Mouse (Mus musculus) embryonic facial prominence, embryonic 13.5 days (tissue): ENCODE results near the gene C1ql2. TPM values are rescaled to one million over a fixed set of nuclear protein-coding genes. Genes with fewer than 3 reads are reported as not detected.

Experiments
- ATAC-seq: fragments of 200-750 bp; cut with Nextera tagmentation; 2 replicates; pipeline ENCODE4 v1.8.0; 2017; ENCODE audit warnings: low read depth; ENCODE audit not compliant: insufficient number of reproducible peaks, insufficient read depth, low FRiP score, low TSS enrichment
- H3K27ac ChIP-seq: fragments of 300-500 bp; sonication (generic); 2 replicates; pipeline ENCODE4 v1.5.1; 2015; ENCODE audit warnings: moderate library complexity, mild to moderate bottlenecking, inconsistent platforms
- H3K27me3 ChIP-seq: fragments of 300-500 bp; sonication (generic); 2 replicates; pipeline ENCODE4 v1.6.1; 2015; ENCODE audit warnings: mild to moderate bottlenecking, inconsistent platforms
- H3K36me3 ChIP-seq: fragments of 300-500 bp; sonication (generic); 2 replicates; pipeline ENCODE4 v1.6.1; 2015; ENCODE audit warnings: mild to moderate bottlenecking, inconsistent platforms
- H3K4me1 ChIP-seq: fragments of 300-500 bp; sonication (generic); 2 replicates; pipeline ENCODE4 v1.6.1; 2015; ENCODE audit warnings: inconsistent platforms
- H3K4me2 ChIP-seq: fragments of 300-500 bp; sonication (generic); 2 replicates; pipeline ENCODE4 v1.6.1; 2015; ENCODE audit warnings: moderate library complexity, mild to moderate bottlenecking, inconsistent platforms
- H3K4me3 ChIP-seq: fragments of 300-500 bp; sonication (generic); 2 replicates; pipeline ENCODE4 v1.5.1; 2015; ENCODE audit warnings: mild to moderate bottlenecking, inconsistent platforms
- H3K9ac ChIP-seq: fragments of 300-500 bp; sonication (generic); 2 replicates; pipeline ENCODE4 v1.6.1; 2015; ENCODE audit warnings: mild to moderate bottlenecking, inconsistent platforms
- H3K9me3 ChIP-seq: fragments of 300-500 bp; sonication (generic); 2 replicates; pipeline ENCODE4 v1.6.1; 2016; ENCODE audit warnings: inconsistent platforms
- WGBS: fragments of 180-500 bp; shearing (Covaris S2); methylation state at CpG from one replicate; pipeline ENCODE4 v1.1.7; 2015; ENCODE audit warnings: mixed read lengths; 5-methylcytosine and 5-hydroxymethylcytosine counted together
- polyA plus RNA-seq: library from polyadenylated mRNA; unstranded; fragments of >200 nt; fragmentation: Nextera tagmentation; extraction: Ambion mirVana; gene quantifications from 2 replicates; pipeline ENCODE4 v1.2.1, GENCODE M21; 2015

The C1ql2 gene
- 0.20 TPM in 1 of 2 replicates, not detected in the other for polyA plus RNA-seq

DNA sequence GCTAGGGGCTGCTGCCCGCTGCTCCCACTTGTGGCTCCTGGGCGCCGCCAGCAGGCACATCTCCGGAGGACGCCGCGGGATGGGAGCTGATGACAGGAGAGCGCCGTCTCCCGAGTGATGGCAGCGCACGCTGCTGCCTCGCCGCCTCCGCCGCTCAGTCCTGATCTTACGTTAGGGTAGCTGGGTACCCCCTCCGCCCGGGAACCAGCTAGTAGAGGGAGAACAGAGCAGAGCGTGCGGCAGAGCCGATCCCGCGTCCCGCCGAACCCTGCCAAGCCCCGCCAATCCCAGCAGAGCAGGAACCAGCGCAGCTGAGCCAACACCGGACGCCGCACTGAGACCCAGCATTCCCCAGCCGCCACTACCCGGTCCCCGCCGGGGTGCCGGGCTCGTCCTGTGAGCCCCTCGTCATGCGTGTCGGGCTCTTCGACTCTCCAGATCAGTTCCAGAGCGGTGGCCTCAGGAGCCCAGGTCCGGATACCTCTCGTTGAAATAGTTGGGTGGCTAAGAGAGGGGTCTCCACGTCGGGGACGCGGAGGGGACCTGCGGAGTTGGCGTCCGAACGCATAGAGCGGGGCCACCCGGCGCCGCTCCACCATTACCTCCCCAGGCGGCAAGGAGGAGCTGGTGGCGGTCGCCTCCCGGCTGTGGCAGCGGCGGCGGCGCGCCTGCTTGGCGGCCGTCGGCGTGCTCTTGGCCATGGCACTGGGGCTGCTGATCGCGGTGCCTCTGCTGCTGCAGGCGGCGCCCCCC, at the start of gene C1ql2:
Gene C1ql2 (plus strand): TSS at position 164 of the 753 bp plus-strand sequence.
- Histone ChIP-seq H3K9ac (no peak within 1 kb of the TSS), H3K4me1 (peaks cover 27% of the 10 kb centered on the region), H3K36me3 (no peaks in the 10 kb centered on the region), H3K27ac (no peak within 1 kb of the TSS), H3K27me3 (peaks cover 98% of the 10 kb centered on the region), H3K4me2 (peak within 1 kb of the TSS; percentile 61), H3K9me3 (no peaks in the 10 kb centered on the region), H3K4me3 (peak within 1 kb of the TSS; percentile 38)
- 0 out of 2 replicates have a peak, but pooled peaks have one; percentile 16 for ATAC-seq
- WGBS, result under 1% methylated on average over 62 of the region's 73 CpGs

DNA sequence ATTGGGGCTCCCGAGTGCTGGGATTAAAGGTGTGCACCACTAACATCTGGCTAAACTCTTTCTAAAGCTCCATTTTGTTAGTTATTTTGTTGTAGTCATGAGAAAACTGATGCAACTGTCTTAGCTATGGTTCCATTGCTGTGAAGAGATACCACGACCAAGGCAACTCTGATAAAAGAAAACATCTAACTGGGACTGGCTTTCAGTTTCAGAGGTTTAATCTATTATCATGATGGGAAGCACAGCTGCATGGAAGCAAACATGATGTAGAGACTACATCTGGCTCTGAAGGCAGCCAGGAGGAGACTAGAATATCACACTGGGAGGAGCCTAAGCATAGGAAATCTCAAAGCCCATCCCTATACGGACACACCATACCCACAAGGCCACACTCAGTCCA, 48.7 kb upstream of the C1ql2 start:
- Histone ChIP-seq H3K4me1 (no peaks in the 10 kb centered on the region), H3K9me3 (no peaks in the 10 kb centered on the region; the same call in 1 of the 2 replicates), H3K4me3 (no peak overlapping the region), H3K9ac (no peak overlapping the region), H3K36me3 (no peaks in the 10 kb centered on the region), H3K27me3 (no peaks in the 10 kb centered on the region), H3K4me2 (no peak overlapping the region), H3K27ac (no peak overlapping the region)
- no peak for ATAC-seq
- WGBS, result 84% methylated on average over 3 of the region's 3 CpGs

DNA sequence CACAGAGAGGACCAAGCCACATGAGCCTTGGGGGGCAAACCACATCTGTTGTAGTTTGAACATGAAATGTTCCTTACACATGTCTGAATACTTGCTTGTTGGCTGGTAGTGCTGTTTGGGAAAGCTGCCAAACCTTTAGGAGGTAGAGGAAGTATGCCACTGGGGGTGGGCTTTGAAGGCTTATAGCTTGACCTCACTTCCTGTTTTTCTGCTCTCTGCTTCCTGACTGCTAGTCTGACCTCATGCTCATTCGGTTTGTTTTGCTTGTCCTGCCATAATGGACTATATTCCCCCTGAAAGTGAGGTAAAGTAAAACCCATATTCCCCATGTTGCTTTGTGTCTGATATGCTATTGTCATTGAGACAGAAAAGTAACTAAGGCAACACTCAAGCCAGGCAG, 46.6 kb upstream of the C1ql2 start:
- H3K27me3 ChIP-seq, result no peaks in the 10 kb centered on the region
- 68% methylated on average over 1 of the region's 1 CpGs for WGBS
- H3K4me3 ChIP-seq, result no peak overlapping the region
- no peak overlapping the region for H3K27ac ChIP-seq
- no peak overlapping the region for H3K9ac ChIP-seq
- no peaks in the 10 kb centered on the region for H3K36me3 ChIP-seq
- H3K4me2 ChIP-seq, result no peak overlapping the region
- H3K9me3 ChIP-seq, result no peaks in the 10 kb centered on the region; the same call in 1 of the 2 replicates
- H3K4me1 ChIP-seq, result no peaks in the 10 kb centered on the region
- ATAC-seq, result no peak

DNA sequence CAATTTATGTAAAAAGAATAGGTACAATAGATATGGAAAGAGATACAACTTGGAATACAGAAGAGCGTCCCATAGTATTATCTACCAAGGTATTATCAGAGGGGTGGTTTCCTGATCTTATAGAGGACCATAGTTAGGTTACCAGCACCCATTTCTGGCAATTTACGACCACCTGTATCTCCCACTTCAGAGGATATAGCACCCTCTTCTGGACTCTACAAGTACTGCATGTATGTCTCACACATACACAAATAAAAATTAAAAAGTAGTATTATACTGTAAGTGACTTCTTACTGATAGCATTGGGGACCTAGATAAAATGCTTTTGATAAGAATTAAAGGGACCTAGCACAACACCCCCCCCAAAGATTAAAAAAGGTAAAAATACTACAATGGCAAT, 43.4 kb upstream of the C1ql2 start:
- Histone ChIP-seq H3K4me1 (no peaks in the 10 kb centered on the region), H3K9ac (no peak overlapping the region), H3K27ac (no peak overlapping the region), H3K4me3 (no peak overlapping the region), H3K36me3 (no peaks in the 10 kb centered on the region), H3K27me3 (no peaks in the 10 kb centered on the region), H3K4me2 (no peak overlapping the region), H3K9me3 (no peaks in the 10 kb centered on the region; the same call in 1 of the 2 replicates)
- ATAC-seq, result no peak
- 91% methylated on average over 2 of the region's 2 CpGs for WGBS

DNA sequence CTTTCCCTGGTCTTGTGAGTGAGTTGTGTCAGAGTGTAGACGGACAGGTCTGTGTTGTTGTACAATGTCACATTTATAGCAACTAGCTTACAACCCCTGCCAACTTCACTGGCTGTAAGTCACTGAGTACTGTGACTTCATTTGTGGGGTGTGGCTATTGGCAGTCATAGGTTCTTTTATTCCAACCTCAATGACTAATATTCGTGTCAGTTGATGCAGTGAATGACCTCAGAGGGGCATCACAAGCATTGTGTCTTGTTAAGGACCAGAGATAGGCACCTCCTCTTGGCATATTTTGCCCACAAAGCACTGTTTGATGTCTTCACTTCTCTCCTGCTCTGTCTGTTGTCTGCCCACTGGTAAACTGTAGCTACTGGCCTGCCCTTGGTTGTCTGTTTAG, 34.6 kb upstream of the C1ql2 start:
- no peaks in the 10 kb centered on the region for H3K27me3 ChIP-seq
- no peaks in the 10 kb centered on the region for H3K4me1 ChIP-seq
- H3K27ac ChIP-seq, result no peak overlapping the region; the same call in 1 of the 2 replicates
- WGBS, result 66% methylated on average over 2 of the region's 2 CpGs
- no peaks in the 10 kb centered on the region for H3K36me3 ChIP-seq
- H3K4me2 ChIP-seq, result no peak overlapping the region
- no peak for ATAC-seq
- no peaks in the 10 kb centered on the region for H3K9me3 ChIP-seq
- no peak overlapping the region for H3K4me3 ChIP-seq
- no peak overlapping the region for H3K9ac ChIP-seq

DNA sequence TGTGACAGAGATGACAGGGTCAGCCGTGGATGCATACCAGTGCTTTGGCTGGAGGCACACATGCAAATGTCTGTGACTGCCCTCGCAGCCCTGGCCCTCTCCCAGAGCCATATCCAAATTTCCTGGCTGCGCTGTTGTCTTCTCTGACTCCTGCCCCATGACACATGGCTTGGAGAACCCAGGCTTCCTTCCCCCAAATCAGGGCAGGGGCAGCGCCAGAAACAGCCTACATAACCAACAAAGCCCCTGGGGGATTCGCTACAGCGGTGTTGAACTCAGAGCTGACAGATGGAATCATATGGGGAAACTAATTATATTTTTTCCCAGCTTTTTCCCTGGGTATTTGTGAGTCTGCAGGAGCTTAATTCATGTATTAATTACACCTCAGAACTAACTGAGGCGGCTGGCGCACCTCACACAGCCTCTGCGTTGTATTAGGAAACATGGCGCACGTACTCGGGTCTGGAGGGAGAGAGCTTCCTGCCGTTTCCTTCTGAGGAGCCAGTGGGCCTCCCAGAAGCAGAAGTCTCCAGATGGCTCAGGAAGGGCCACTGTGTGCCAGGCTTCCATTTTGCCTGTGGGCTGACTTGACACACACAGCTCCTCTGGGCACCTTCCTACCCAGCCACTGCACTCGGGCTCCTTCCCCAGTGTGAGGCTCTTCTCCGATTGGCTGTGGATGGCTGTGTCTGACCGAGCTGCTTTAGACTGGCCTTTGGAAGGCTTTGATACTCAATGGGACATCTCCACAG, 18.9 kb upstream of the C1ql2 start:
- no peak for ATAC-seq
- Histone ChIP-seq H3K27me3 (no peaks in the 10 kb centered on the region), H3K36me3 (no peaks in the 10 kb centered on the region), H3K27ac (no peak overlapping the region), H3K9ac (no peak overlapping the region), H3K4me1 (no peaks in the 10 kb centered on the region), H3K4me2 (no peak overlapping the region), H3K9me3 (no peaks in the 10 kb centered on the region), H3K4me3 (no peak overlapping the region)
- 83% methylated on average over 16 of the region's 16 CpGs for WGBS

DNA sequence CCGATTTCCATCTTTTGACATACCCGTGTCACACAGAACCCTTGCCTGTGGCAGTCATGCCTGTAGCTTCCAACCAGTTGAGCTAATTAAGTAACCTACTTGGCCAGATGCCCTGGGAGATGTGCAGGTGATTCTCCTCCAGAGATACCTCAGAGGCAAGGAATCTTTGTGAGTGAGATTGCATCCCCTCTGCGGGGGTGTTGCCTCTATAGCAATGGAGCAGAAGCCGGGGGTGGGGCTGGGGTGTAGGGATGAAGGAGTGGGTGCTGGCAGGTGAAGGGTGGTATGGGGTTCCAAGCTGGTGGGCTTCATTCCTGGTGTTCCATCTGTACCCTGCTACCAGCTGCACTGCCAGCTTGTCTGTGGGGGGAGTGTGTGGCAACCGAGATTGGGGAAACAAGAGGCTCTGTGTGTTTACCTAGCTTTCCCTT, 17.2 kb upstream of the C1ql2 start:
- Histone ChIP-seq H3K27ac (no peak overlapping the region), H3K9me3 (no peaks in the 10 kb centered on the region), H3K9ac (no peak overlapping the region), H3K4me2 (no peak overlapping the region), H3K27me3 (no peaks in the 10 kb centered on the region), H3K36me3 (no peaks in the 10 kb centered on the region), H3K4me3 (no peak overlapping the region), H3K4me1 (no peaks in the 10 kb centered on the region)
- 81% methylated on average over 5 of the region's 5 CpGs for WGBS
- ATAC-seq, result no peak

DNA sequence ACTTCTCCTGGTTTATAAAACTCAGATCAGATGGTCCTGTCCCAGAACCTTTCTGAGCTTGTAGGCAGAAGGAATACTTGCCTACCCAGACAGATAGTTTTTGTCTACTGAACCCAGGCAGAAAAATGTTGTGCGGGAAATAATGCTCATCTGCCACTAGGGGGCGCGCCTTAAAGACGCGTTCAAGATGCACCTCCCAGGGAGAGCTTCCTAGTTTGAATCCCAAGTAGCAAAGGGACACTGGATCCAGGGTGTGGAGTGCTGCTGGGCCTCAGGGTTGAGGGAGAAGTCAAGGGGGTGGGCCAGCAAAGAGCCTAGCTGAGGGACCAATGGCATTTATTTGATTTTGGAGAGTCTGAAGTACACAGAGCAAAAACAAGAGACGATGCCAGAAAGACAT, 12.7 kb upstream of the C1ql2 start:
- 16% methylated on average over 6 of the region's 6 CpGs for WGBS
- Histone ChIP-seq H3K27me3 (peaks cover 5% of the 10 kb centered on the region; the same call in 1 of the 2 replicates), H3K36me3 (no peaks in the 10 kb centered on the region), H3K9ac (no peak overlapping the region), H3K4me1 (no peaks in the 10 kb centered on the region), H3K9me3 (no peaks in the 10 kb centered on the region), H3K4me3 (no peak overlapping the region), H3K4me2 (no peak overlapping the region), H3K27ac (no peak overlapping the region)
- no peak for ATAC-seq

DNA sequence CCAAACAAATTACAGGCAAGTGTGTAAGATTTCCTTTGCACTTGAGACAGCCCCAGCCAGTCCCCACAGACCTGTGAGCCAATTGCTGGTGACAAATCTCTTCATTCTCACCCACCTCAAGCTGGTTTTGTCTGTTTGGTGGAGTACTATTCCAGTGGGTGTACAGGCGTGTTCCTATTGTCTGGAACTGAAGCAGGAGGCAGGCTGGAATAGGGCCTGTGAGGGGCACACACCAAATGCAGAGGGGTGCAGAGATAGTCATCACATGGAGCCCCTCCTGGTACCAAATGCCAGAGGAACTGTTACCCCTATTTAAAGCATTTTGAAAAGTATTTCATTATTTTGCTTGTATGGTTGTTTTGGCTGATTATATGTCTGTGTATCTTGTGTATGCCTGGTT, 12.2 kb upstream of the C1ql2 start:
- Histone ChIP-seq H3K4me2 (no peak overlapping the region), H3K27me3 (peaks cover 9% of the 10 kb centered on the region; the same call in 1 of the 2 replicates), H3K4me1 (no peaks in the 10 kb centered on the region), H3K4me3 (no peak overlapping the region), H3K9ac (no peak overlapping the region), H3K9me3 (no peaks in the 10 kb centered on the region), H3K36me3 (no peaks in the 10 kb centered on the region), H3K27ac (no peak overlapping the region)
- WGBS, result 54% methylated on average over 1 of the region's 1 CpGs
- no peak for ATAC-seq

DNA sequence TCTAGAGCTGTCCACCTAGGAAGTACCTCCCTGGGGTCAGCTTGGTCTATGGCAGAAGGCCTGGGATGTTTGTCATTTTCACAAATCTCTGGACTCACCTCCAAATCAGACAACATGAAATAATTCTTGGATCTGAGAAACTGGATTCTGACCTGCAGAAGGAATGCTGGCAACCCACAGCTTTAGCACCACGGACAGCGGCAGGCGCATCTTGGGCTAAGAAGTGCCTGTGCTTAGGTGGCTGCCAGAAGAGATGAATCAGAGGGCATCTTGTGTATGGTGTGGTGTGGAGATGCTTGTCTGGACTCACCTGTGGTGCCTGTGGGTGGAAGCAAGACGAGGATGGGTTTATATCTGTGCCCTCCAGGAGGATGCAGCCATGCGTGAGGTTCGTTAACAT, 8.5 kb upstream of the C1ql2 start:
- no peak overlapping the region for H3K4me2 ChIP-seq
- 36% methylated on average over 6 of the region's 6 CpGs for WGBS
- no peak overlapping the region for H3K4me3 ChIP-seq
- no peak for ATAC-seq
- H3K9ac ChIP-seq, result no peak overlapping the region
- no peak overlapping the region for H3K27ac ChIP-seq
- no peaks in the 10 kb centered on the region for H3K9me3 ChIP-seq
- H3K4me1 ChIP-seq, result no peaks in the 10 kb centered on the region
- H3K36me3 ChIP-seq, result no peaks in the 10 kb centered on the region
- peaks cover 26% of the 10 kb centered on the region for H3K27me3 ChIP-seq

DNA sequence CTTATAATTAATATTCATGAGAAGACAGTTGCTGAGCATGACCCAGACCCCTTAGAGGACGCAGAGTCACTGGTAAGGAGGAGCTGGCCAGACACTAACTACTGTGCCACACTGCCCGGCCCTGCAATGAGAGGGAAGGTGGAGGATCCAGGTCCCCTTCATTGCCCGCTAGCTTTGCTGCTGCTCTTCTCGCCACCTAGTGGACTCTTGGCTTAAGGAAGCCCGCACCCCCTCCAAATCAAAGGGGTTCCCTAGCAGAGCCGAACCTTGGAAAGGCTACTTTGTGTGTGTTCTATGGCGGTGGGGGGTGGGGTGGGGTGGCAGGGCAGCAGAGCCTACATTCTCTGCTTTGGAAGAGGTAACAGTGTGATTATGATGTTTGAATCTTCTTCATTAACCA, 2.4 kb upstream of the C1ql2 start:
- ATAC-seq, result no peak
- peaks cover 81% of the 10 kb centered on the region for H3K27me3 ChIP-seq
- 32% methylated on average over 7 of the region's 7 CpGs for WGBS
- H3K9me3 ChIP-seq, result no peaks in the 10 kb centered on the region
- no peak overlapping the region for H3K9ac ChIP-seq
- H3K36me3 ChIP-seq, result no peaks in the 10 kb centered on the region
- no peak overlapping the region for H3K4me3 ChIP-seq
- no peak overlapping the region for H3K4me2 ChIP-seq
- H3K27ac ChIP-seq, result no peak overlapping the region
- peaks cover 27% of the 10 kb centered on the region for H3K4me1 ChIP-seq
